Mouse (Mus musculus) C2C12 (cell line): ENCODE results near the gene Ms4a18. TPM values are rescaled to one million over a fixed set of nuclear protein-coding genes. Genes with fewer than 3 reads are reported as not detected.

Source experiments
- H3K27me3 ChIP-seq: one replicate; pipeline ENCODE4 v1.6.1; 2011; ENCODE audit not compliant: control insufficient read depth, insufficient read depth, insufficient read length
- H3K36me3 ChIP-seq: one replicate; pipeline ENCODE4 v1.6.1; 2011; ENCODE audit not compliant: control insufficient read depth, insufficient read depth
- H3K4me3 ChIP-seq: one replicate; pipeline ENCODE4 v1.5.1; 2011; ENCODE audit warnings: mild to moderate bottlenecking, control low read depth; ENCODE audit not compliant: poor library complexity, insufficient read depth, severe bottlenecking
- H3K79me2 ChIP-seq: one replicate; pipeline ENCODE4 v1.6.1; 2011; ENCODE audit not compliant: control insufficient read depth, insufficient read depth
- H3K79me3 ChIP-seq: one replicate; pipeline ENCODE4 v1.6.1; 2011; ENCODE audit warnings: low read depth, control low read depth
- H3ac ChIP-seq: one replicate; pipeline ENCODE3; 2011; ENCODE audit warnings: low read depth; ENCODE audit not compliant: control insufficient read depth, insufficient read length
- CEBPB ChIP-seq: IDR thresholded peaks from one replicate; pipeline ENCODE4 v1.6.1; 2011; ENCODE audit warnings: low read depth, mild to moderate bottlenecking, control low read depth, moderate library complexity
- CTCF ChIP-seq: IDR thresholded peaks from one replicate; pipeline ENCODE4 v1.5.1; 2011; ENCODE audit not compliant: control insufficient read depth, insufficient read depth, insufficient read length
- FOSL1 ChIP-seq: IDR thresholded peaks from one replicate; pipeline ENCODE4 v1.8.0; 2011; ENCODE audit warnings: mild to moderate bottlenecking, low read length; ENCODE audit not compliant: poor library complexity, insufficient read depth, severe bottlenecking
- MAX ChIP-seq: IDR thresholded peaks from one replicate; pipeline ENCODE4 v1.6.1; 2011; ENCODE audit warnings: mild to moderate bottlenecking, control low read depth
- MYOD1 ChIP-seq: IDR thresholded peaks from one replicate; pipeline ENCODE4 v1.6.1; 2011; ENCODE audit warnings: low read depth; ENCODE audit not compliant: control insufficient read depth, insufficient read length
- MYOG ChIP-seq: IDR thresholded peaks from one replicate; pipeline ENCODE4 v1.6.1; 2011; ENCODE audit not compliant: control insufficient read depth, insufficient read length; ENCODE audit errors: extremely low read depth
- USF1 ChIP-seq: IDR thresholded peaks from one replicate; pipeline ENCODE4 v1.6.1; 2011; ENCODE audit warnings: low read depth, mild to moderate bottlenecking, control low read depth, moderate library complexity
- polyA plus RNA-seq: library from polyadenylated mRNA; unstranded; fragments of >200 nt; fragmentation: generic; extraction: Trizol; gene quantifications from one replicate; pipeline ENCODE4 v1.2.1, GENCODE M21; 2012; ENCODE audit warnings: missing spikeins

Ms4a18 gene
- polyA plus RNA-seq, 1 experiment = not detected

DNA sequence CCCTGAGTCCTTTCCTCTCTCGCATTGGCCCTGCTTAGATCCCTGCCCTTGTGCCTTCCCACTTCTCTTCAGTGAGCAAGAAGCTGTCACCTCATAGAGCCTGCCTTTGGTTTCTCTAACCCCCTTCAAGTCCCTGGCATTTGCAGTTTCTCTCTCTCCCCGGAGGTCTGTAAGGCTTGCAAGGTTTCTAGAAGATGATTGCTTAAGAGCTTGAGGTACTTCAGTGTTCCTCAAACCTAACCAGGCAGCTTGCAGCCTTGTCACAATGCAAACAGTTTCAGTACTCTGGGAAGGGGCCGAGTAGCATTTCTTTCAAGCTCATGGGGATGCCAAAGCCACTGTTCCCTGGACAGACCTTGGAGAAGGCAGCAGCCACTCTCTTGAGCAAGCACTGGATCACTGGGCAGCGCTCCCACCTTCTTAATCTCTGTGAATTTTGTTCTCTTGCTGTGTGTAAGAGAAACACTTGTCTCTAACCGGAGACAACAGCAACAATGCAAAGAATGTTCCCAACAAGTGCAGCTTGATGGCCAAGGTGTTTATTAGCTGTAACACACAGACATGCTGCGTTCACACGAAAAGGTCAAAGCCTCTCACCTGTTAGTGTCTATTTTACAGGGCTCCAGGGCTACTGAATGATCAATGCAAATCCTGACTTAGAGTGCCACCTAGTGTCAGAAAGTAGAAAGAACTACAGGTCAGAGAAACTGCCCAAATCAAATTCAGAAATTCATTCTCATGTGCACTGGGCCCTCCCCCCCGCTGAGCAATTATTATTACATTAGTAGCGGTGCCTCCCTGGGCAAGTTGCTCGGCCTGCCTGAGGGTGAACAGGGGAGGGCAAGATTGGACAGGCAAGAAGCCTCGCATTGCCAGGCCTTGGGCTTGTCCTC, 58.5 kb downstream of the Ms4a18 start:
- TF ChIP-seq CTCF (no peak), MYOD1 (peak; percentile 76)
- no peak overlapping the region for H3K4me3 ChIP-seq
- no peaks in the 10 kb centered on the region for H3K79me3 ChIP-seq
- no peaks in the 10 kb centered on the region for H3K36me3 ChIP-seq
- no peak overlapping the region for H3ac ChIP-seq
- H3K27me3 ChIP-seq = peaks cover 33% of the 10 kb centered on the region
- H3K79me2 ChIP-seq = no peaks in the 10 kb centered on the region

GRCm38 (mm10) chr19:10952021-10952939, 65.6 kb downstream of the Ms4a18 start:
- Histone ChIP-seq H3ac (no peak overlapping the region), H3K36me3 (no peaks in the 10 kb centered on the region), H3K4me3 (no peak overlapping the region), H3K79me3 (peaks cover 17% of the 10 kb centered on the region), H3K27me3 (no peaks in the 10 kb centered on the region), H3K79me2 (peaks cover 19% of the 10 kb centered on the region)
- TF ChIP-seq FOSL1 = no peak
- TF ChIP-seq MYOD1 = peak; percentile 5

GRCm38 (mm10) chr19:10949558-10949957, 68.3 kb downstream of the Ms4a18 start:
- peaks cover 23% of the 10 kb centered on the region for H3K36me3 ChIP-seq
- H3K79me2 ChIP-seq = peaks cover 46% of the 10 kb centered on the region
- H3K27me3 ChIP-seq = no peaks in the 10 kb centered on the region
- no peak for TF ChIP-seq CTCF
- no peak for TF ChIP-seq MYOD1
- TF ChIP-seq MYOG = no peak
- TF ChIP-seq MAX = no peak
- TF ChIP-seq FOSL1 = no peak
- H3K79me3 ChIP-seq = peaks cover 32% of the 10 kb centered on the region
- peak overlapping the region; percentile 94 for H3K4me3 ChIP-seq
- H3ac ChIP-seq = peak overlapping the region; percentile 10

- Histone ChIP-seq H3K36me3 (peaks cover 28% of the 10 kb centered on the region), H3K79me3 (peaks cover 32% of the 10 kb centered on the region), H3ac (peak within 1 kb of the TSS; percentile 98), H3K27me3 (no peaks in the 10 kb centered on the region), H3K4me3 (peak within 1 kb of the TSS; percentile 94), H3K79me2 (peaks cover 50% of the 10 kb centered on the region)
- TF ChIP-seq MAX (peak; percentile 98), USF1 (peak; percentile 64), CEBPB (no peak)
Measured at GRCm38 (mm10) chr19:10949112-10949511, 68.7 kb downstream of the Ms4a18 start, which contains the start of gene Ccdc86. Ccdc86 (minus strand) TSS chr19:10949266.

DNA sequence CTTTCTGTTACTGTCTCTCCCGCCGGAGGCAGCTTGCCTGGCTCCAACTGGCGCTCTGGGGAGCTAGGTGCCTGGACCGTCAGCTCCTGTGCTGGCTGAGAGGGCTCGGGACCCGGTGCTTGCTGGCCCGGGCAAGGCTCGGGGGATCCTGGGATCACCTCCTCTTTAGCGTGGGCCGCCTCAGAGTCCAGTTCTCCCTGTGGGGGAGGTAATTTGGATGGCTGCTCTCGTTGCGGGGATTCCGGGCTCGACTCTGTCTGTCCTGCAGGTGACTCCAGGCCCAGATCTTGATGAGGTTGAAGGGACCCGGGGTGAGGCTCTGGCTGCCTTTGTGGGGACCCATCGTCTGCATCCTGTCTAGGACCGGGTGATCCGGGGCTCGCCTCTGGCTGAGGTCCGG, 69.4 kb downstream of the Ms4a18 start:
- peaks cover 32% of the 10 kb centered on the region for H3K79me3 ChIP-seq

More for the DNA sequence above, 69.4 kb downstream of the Ms4a18 start:
- TF ChIP-seq CEBPB (no peak), CTCF (no peak), USF1 (no peak), MAX (no peak), MYOG (no peak), MYOD1 (no peak), FOSL1 (no peak)
- Histone ChIP-seq H3K4me3 (peak overlapping the region; percentile 94), H3ac (peak overlapping the region; percentile 98), H3K79me2 (peaks cover 51% of the 10 kb centered on the region), H3K27me3 (no peaks in the 10 kb centered on the region), H3K36me3 (peaks cover 35% of the 10 kb centered on the region)
